Mouse (Mus musculus) CH12.LX (cell line): ENCODE measurements around the gene Stk25.

Source experiments
- CHD2 ChIP-seq: IDR thresholded peaks from 2 replicates; pipeline ENCODE4 v1.6.1; 2011; ENCODE audit warnings: low read length, improper control_type of control experiment
- CTCF ChIP-seq, 2 experiments: IDR thresholded peaks in 1 of 2; conservative IDR thresholded peaks in 1 of 2; 2 replicates each; pipeline ENCODE4 v1.5.1; 2011 to 2012; ENCODE audit warnings: low read depth in 2 of 2, low read length in 2 of 2, improper control_type of control experiment in 1 of 2, inconsistent platforms in 1 of 2, mild to moderate bottlenecking in 1 of 2, moderate library complexity in 1 of 2
- E2F4 ChIP-seq: IDR thresholded peaks from 2 replicates; pipeline ENCODE4 v1.6.1; 2011; ENCODE audit warnings: low read depth, low read length, improper control_type of control experiment; ENCODE audit not compliant: insufficient replicate concordance
- JUN ChIP-seq: IDR thresholded peaks from 2 replicates; pipeline ENCODE4 v1.6.1; 2011; ENCODE audit warnings: low read depth, mild to moderate bottlenecking, low read length, improper control_type of control experiment, moderate library complexity; ENCODE audit not compliant: insufficient read depth
- KAT2A ChIP-seq: IDR thresholded peaks from 2 replicates; pipeline ENCODE4 v1.6.1; 2012; ENCODE audit warnings: low read length, improper control_type of control experiment, inconsistent platforms; ENCODE audit not compliant: insufficient replicate concordance
- POLR2A ChIP-seq: IDR thresholded peaks from 2 replicates; pipeline ENCODE4 v1.6.1; 2011; ENCODE audit warnings: low read depth, mild to moderate bottlenecking, improper control_type of control experiment, low read length
- TCF12 ChIP-seq: IDR thresholded peaks from 2 replicates; pipeline ENCODE4 v1.6.1; 2014; ENCODE audit warnings: low read depth, mild to moderate bottlenecking, inconsistent platforms, low read length, improper control_type of control experiment
- UBTF ChIP-seq: IDR thresholded peaks from 2 replicates; pipeline ENCODE4 v1.6.1; 2012; ENCODE audit warnings: low read depth, mild to moderate bottlenecking, inconsistent platforms, low read length, improper control_type of control experiment, moderate library complexity
- ZC3H11A ChIP-seq: IDR thresholded peaks from 2 replicates; pipeline ENCODE4 v1.6.1; 2012; ENCODE audit warnings: low read depth, mild to moderate bottlenecking, inconsistent platforms, low read length, improper control_type of control experiment
- ZNF384 ChIP-seq: IDR thresholded peaks from 2 replicates; pipeline ENCODE4 v1.6.1; 2012; ENCODE audit warnings: low read depth, low read length, improper control_type of control experiment, inconsistent platforms

- TF ChIP-seq CTCF (conservative IDR thresholded peaks at IDR 0.05 in 1 of 2, IDR thresholded peaks at IDR 0.05 in 1 of 2; ENCODE audit: low read depth in 2 of 2, low read length in 2 of 2) (no peak), ZNF384 (no peak), TCF12 (no peak), JUN (no peak), ZC3H11A (no peak), POLR2A (no peak), CHD2 (no peak), KAT2A (no peak), UBTF (no peak), E2F4 (no peak)
These were observed 33.4 kb upstream of the Stk25 start for GRCm38 (mm10) chr1:93691786-93692357.
